Mouse (Mus musculus) heart, postnatal 0 days (tissue): ENCODE results near the gene Slc16a10.

ENCODE experiments used
- CTCF ChIP-seq: IDR thresholded peaks from 2 replicates; pipeline ENCODE4 v1.5.1; 2016; ENCODE audit warnings: antibody characterized with exemption, control low read depth, low read depth
- EP300 ChIP-seq: IDR thresholded peaks from 2 replicates; pipeline ENCODE4 v1.6.1; 2016; ENCODE audit warnings: antibody characterized with exemption, low read depth

DNA sequence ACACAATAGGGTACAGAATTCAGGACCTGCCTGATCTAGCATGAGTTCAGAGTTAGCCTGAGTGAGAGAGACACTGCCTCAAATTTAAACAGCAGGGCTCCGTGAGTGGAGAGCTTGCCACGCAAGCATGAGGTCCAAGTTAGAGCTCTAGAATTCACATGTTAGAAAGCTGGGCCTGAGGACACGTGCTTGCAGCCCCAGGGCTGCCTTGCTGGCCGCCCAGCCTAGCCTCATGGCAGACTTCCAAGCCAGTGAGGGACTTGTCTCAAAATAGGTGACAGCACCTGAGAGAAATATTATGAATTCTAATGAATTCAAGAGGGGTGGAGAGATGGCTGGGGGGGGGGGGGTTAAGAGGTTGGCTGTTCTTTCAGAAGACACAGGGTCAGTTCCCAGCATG, 134.1 kb downstream of the Slc16a10 start:
- no peak for TF ChIP-seq CTCF
- no peak for TF ChIP-seq EP300
